Mouse (Mus musculus) liver, embryonic 14.5 days (tissue): ENCODE data around the gene Ace3.

Experiments
- CTCF ChIP-seq: IDR thresholded peaks from 2 replicates; pipeline ENCODE4 v1.5.1; 2016; ENCODE audit warnings: antibody characterized with exemption, low read depth, control low read depth
- EP300 ChIP-seq: IDR thresholded peaks from 2 replicates; pipeline ENCODE4 v1.6.1; 2016; ENCODE audit warnings: antibody characterized with exemption, low read depth

DNA sequence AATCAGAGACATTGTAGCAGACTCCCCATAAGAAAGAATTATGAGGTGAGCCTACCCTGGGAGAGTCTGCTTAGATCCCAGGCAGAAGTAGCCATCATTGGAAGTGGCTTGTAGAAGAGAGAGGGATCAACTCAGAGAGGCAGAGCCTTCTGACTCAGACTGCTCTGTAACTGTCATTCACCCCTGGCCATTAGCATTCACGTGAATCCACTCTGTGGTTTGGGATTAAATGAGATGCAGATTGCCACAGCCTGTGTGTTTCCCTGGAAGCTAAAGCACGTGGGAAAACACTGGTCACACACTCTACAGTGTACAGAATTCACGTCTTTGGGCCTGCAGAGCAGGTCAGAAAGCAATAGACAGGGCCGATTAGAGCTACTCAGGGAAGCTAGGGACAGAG, 10.0 kb upstream of the Ace3 start:
- TF ChIP-seq CTCF (no peak), EP300 (no peak)
